Mouse (Mus musculus): ENCODE results near the gene Sqor.

Sqor gene

DNA sequence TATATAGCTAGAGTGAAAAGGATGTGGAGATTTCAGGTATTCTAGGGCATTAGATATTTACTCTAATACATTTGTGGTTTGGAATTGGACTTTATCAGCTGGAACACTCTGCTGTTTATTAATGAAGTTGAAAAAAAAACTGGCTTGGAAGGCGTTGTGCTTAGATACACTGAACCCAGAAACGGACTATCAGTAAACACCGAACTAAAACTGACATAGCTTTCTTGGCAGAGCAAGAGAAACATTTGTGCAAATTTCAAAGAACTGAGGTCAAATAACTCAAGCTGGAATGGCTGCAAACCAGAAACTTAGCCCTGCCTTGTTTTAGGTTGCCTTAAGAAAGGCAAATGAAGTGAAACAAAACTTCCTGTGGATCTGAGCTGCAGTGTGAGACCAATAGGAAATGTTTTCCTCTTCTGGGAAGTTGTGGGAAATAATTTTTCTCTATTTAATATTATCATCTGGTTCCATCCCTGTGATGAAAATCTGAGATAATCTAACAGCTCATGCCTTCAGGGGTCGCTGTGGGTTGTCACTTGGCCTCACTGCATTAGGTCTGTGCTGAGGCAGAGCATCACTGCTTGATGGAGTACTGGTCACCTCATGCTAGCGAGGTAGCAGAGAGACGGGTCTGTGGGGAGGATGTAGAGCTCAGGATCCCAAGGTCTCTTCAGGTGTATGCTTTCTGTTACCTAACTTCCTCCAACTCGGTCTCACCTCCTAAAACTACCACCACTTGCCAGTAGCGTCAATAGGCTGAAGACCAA lies 16.7 kb downstream of the Sqor start:
- intact Hi-C loops (cut with DNase I), result no loop called here

GRCm38 (mm10) chr2:122783730-122784129 lies 18.7 kb downstream of the Sqor start:
- intact Hi-C loops (cut with DNase I), result no loop called here

- intact Hi-C loops (cut with DNase I), result no loop called here
Observed at GRCm38 (mm10) chr2:122784701-122785100, 19.7 kb downstream of the Sqor start.

- intact Hi-C loops (cut with DNase I), result no loop called here
Observed at GRCm38 (mm10) chr2:122786167-122786566, 21.1 kb downstream of the Sqor start.

GRCm38 (mm10) chr2:122789311-122789710 lies 24.3 kb downstream of the Sqor start:
- intact Hi-C loops (cut with DNase I), result no loop called here

GRCm38 (mm10) chr2:122789730-122790129 lies 24.7 kb downstream of the Sqor start:
- intact Hi-C loops (cut with DNase I), result no loop called here

DNA sequence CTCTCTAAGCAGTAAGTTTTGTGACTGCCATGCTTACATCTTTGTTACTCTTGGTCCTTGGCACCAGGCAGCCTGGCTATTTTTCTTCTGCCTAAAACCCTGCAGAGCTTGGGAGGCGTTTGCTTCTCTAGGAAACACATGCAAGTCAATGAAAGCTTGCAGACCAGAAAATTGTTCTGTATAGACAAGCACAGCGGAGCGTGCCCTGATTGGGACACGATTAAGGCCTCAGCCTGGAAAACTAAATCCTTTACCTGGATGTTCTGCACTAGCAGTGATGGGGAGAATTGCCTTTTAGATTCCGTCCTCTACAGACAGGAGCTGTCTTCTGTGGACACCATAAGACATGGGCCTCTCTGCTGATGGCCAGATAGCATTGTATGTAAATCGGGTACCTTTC lies 39.4 kb downstream of the Sqor start:
- intact Hi-C loops (cut with DNase I), result no loop called here

DNA sequence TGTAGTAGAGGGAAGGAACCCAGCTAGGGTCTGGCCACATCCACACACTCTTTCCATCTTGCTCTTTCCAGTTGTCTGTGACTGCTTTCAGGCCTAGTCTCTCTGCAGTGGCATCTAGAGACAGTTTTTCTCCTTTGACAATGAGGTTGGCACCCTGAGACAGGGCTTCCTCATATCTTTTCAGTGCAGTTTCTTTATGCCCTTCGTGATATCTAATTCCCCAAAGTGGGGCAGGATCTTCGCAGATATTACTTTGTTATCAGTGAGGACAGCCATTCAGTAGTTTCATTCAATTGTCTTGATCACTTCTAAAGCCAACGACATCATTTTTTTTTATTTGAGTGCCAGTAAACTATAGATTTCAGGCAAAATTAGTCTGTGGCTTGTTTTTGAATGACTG lies 41.0 kb downstream of the Sqor start:
- intact Hi-C loops (cut with DNase I), result no loop called here

- intact Hi-C loops (cut with DNase I), result no loop called here
Observed at GRCm38 (mm10) chr2:122809027-122809426, 44.0 kb downstream of the Sqor start.

DNA sequence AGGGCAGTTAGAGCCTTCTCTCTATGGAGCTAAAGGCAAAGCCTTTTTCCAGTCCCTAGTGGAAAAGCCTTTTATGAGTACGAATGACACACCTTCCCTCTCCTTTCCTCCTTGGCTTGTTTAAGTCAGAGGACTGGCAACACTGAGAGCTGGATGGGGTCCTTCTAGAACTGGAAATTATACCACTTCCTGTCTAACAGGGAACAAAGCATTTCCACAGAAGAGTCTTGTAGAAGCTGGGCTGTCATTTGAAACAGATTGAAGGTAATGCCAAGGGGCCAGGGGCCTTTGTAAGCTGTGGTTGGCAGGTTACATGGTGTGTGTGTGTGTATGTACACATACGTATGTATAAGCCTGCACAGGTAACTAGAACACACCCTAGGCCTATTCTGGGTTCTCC lies 51.9 kb downstream of the Sqor start:
- intact Hi-C loops (cut with DNase I), result no loop called here

- intact Hi-C loops (cut with DNase I), result no loop called here
Observed at GRCm38 (mm10) chr2:122821246-122821645, 56.2 kb downstream of the Sqor start.

- intact Hi-C loops (cut with DNase I), result no loop called here
Observed at GRCm38 (mm10) chr2:122825406-122826236, 60.6 kb downstream of the Sqor start.

DNA sequence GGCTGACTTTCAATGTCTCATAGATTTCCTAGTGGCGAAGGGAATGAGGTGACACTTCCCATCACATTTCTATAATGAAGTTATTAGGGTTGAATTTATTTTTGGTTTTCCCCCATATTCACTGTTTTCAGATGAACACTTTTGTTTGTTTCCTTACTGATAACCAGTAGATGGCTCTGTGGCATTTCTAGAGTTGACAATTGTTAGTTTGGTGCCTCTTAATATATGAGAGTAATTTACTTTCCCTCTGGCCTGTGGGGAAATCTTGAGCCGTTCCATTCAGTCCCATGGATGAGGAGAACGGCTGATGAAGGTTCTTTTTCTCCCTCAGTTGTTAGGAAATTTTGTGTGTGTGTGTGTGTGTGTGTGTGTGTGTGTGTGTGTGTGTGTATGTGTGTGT lies 61.3 kb downstream of the Sqor start:
- intact Hi-C loops (cut with DNase I), result no loop called here

DNA sequence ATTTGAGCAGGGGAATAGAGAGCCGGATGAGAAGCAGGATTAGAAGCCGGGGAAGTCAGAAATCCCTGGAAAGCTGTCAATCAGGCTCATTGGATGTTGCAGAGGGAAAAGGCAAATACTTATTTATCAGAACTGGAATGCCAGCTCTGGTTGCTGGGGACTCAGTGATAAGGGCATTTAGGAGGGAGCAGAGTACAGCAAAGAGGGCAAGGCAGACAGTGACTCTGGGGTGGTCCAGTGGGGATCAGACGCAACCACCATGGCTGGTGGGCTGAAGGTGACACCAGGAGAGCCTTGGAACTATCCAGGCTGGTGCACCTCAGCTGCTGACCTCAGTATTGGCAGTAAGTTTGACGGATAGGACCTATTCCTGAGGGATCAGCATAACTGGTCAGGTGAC lies 89.6 kb downstream of the Sqor start:
- intact Hi-C loops (cut with DNase I), result no loop called here

DNA sequence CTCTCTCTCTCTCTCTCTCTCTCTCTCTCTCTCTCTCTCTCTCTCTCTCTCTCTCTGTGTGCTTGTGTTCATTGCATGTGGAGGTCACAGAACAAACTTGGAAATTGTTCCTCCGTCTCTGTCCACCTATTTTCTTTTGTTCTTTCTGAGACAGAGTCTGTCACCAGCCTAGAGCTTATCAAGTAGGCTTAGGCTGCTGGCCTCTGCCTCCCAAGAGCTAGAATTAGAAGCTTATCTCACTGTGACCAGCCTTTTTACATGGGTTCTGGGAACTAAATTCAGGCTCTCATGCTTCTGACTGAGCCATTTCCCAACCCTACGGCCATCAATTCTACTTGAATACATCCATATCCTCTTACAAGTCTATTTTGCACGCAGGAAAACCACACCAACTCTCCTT lies 90.3 kb downstream of the Sqor start:
- intact Hi-C loops (cut with DNase I), result no loop called here

Data from adrenal gland (tissue).